Mouse (Mus musculus) right cerebral cortex, postnatal 25 days (tissue): ENCODE results near the gene Bcl11a.

Experiments
- DNase-seq: peaks from one replicate; pipeline ENCODE4 v3.0.0; 2022

The Bcl11a gene

DNA sequence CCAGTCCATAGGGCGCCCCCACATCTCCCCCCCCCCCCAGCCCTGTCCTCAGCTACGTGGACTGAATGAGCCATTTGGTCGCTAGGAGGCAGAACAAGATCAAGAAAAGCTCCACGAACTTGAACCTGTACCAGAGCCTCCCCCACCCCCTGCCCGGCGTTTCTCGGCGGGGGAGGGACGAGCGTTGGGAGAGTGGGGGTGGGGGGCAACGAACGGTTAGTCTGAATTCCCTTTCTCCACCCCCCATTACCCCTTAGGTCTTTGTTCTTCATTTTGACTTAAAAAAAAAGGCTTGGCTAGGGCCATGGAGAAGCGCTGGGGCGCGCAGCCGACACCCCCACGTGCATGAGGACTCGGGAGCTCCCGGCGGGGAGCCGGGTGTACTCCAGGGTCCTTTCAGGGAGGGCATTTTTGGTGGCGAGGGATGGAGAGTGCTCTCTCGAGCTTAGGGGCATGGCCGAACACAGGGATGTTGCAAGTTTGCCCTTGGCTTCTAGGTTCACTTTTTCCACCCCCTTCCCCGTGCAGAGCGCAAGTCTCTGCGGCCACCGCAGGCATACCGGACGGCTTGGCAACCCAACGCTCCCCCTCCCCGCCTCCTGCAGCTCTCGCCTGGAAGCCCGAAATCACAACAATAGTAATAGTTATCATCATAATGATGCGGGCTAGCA lies 3.3 kb downstream of the Bcl11a start:
- no peak for DNase-seq

DNA sequence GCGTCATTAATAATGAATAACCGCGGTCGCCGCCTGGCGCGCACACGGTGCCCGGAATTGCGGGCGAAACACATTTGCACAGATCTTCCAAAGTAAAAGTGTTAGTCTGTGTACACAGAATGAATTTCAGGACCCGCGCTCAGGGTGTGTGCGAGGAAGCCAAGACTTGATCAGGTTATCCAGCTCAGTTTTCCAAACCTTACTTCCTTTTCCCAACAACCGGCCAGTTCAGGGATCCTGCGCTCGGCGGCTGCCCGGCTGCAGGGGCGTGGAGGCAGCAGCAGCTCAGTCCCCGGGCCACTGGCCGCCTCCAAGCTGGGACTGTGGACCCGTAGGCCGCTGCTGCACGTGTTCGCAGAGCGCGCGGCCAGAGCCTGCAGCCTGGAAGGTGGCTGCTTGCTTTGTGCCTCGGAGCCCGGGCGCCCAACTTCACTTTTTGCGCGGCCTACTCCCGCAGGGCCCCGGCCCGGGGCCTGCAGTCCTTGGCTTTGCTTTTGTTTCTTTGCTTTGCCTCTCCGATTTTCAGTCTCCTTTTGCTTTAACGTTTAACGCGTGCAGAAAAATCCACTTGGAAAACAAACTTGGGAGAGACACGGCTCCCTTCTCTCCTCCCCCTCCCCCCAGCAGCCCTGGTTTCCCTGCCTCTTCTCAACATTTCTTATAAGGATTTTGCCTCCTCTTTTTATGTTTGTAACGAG lies 4.0 kb downstream of the Bcl11a start:
- DNase-seq, result no peak

DNA sequence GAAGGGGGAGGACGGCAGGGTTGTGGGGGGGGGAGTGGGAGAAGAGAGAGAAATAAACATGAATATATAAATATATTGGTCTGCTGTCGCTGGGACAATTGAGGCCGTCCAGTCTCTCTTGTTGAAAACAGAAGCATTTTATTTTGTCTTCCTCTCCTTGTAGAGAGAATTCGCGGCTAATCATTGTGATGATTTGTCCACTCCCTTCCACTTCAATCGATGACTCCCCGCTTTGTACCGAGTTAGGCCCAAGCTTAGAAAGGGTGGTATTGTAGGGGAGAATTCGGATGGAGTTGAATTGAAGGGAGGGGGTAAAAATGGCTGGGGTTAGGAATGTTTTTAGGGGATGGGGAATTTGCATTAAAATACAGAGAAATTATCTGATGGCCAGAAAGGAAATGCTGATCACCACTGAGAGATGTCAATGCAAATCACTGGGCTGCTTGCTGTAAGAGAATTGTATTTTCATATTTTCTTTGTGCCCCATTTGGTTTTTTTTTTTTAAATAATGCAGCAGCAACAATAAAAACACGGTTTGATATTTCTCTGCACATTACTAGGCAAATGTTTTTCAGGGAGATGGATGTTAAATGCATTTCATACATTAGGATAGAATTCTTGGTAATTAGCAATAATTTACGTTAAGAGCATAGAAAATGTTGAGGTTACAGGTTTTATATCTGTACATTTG lies 4.7 kb downstream of the Bcl11a start:
- DNase-seq, result no peak

DNA sequence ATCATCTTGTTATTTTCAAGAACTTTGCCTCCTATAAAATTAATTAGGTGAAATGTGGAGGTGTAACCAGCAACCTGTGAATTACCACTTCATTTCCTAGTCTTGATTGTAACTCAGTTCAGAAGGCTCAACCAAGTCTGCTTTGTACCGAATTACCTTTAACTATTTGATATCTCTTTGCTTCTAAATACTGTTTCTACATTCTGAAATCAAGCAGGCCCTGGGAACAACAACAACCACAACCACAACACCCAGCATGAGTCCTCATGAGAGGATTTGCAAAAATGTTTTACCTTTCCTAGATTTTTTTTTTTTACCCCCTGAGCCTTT lies 5.2 kb downstream of the Bcl11a start:
- DNase-seq, result no peak

DNA sequence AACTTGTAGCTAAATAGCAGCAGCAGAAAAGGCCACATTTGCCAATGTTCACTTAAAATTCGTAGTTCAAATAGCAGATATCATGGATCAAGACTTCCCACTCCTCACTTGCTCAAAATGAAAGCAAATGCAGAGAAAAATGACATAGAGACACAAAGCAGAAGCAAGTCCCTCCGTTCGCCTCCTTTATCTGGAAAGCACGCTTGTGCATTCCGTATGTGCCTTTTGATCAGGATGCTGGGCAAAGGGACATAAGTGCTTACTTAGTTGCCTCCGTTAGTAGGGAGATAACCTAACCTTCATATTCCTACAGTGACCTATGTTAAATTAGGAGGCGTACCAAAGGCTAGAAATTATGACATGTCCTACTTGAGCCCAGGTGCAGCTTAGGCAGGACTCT lies 5.6 kb downstream of the Bcl11a start:
- DNase-seq, result no peak

DNA sequence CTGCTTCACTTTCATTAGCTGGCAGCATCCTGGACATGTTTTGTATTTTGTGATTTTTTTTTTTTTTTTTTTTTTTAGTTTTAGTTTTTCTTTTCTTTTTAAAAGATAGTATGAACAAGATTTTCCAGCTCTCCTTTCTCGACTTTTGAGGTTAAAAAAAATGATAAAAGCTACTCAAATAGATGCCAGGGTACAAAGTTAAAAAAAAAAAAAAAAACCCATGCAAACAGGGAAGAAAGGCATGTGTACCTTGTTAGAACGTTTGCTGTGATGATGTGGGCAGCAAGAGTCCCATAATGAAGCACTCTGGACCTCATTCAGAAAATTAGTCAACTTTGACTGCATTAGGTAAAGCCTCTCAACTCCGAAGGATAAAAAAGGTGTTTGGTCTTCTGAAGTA lies 6.2 kb downstream of the Bcl11a start:
- DNase-seq, result no peak

DNA sequence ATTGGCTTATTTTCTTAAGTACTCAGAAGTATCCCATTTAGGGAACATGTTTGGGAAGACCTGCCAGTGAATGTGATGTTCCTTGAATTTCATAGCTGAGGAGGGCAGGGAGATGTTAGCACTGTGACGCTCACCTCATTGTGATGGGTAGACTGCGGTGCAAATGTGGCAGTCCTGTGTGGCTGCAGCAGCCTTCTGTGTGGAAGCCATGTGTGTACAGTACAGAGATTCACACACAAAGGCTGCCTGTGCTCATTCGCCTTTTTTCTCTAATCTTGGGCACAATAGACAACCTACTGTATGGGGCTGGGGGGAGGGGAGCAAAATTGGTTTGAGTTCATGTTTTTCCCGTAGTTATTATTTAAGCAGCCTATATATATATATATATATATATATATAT lies 6.7 kb downstream of the Bcl11a start:
- DNase-seq, result no peak

DNA sequence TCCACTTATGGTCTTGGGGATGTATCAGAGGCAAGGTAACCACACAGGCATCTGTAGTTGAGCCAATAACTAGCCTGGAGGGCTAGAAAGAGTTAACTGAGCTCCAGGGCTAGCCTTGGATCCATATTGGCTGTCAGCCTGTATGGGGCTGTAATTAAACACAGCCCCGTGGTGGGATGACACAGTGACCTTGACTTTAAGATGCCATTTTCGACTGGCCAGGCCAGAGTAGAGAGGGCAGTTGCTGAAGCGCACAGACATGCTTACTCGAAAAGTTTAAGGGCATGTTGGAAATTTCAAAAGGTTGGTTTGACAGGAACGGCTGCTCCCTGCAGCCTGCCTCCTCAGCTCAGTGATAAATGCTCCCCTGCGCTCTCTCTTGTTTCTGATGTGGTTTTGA lies 8.1 kb downstream of the Bcl11a start:
- no peak for DNase-seq

DNA sequence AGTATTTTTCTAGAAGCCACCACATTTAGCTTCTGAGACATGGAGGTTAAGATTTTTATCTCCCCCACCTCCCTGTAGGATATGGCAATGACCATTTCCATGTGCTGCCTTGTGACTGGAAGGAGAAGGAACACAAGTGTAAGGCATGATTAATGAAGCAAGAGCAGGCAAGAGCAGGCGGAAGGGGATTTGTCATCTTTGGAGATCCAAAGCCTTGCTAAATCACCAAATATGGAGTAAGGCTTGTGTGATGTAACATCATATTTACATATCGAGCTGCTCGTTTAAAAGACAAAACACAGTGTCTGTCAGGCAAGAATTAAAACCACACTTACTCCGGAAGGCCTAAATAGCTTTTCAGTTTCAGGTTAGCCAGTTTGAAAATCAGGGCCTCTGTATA lies 9.2 kb downstream of the Bcl11a start:
- no peak for DNase-seq

DNA sequence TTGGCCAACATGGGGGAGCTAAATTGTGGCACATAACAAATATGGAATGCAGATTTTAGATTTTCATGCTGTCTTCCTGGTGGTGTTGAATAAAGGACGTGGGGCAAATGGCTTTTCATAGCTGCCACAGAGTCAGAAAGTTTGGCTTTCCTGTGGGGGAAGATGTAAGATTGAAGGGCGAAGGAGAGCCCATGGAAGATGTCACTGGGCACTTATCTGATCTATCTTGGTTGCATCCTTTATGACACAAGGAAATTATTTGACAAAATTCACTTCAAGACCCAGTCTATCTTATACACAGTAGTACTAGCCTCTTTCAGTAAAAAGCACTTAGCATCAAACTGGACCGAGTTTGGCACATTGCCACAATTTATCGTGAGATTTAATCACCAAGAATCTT lies 12.6 kb downstream of the Bcl11a start:
- no peak for DNase-seq

DNA sequence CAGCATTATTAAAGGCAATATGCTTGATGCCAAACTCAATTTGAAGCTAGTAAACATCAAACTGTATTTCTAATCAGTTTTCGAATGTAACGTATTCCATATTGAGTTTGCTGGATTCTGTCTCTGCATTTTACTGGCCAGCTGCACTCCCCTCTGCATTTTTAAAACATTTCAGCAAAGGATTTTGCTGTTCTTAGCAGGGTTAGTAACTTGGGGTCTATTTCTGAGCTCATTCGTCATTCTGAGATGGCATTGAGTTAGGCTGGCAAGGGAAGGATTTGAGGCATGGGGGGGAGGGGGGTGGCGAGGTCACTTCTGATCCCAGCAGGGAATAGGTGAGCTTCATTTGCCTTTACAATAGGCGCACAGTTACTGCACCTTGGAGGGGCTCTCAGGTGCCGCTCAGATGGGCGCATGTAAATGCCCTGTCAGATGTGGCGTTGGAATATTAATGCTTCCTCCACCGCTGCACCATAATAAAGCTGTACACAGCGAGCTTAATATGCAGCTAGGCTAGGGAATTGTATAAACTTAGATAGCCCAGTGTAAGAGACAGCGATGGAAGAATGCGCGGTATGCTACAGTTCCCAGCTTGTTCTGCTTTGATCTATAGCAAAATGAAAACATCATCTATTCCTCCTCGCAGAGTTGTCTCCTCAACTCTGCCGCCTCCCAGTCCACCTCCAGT lies 13.7 kb downstream of the Bcl11a start:
- DNase-seq, result no peak

DNA sequence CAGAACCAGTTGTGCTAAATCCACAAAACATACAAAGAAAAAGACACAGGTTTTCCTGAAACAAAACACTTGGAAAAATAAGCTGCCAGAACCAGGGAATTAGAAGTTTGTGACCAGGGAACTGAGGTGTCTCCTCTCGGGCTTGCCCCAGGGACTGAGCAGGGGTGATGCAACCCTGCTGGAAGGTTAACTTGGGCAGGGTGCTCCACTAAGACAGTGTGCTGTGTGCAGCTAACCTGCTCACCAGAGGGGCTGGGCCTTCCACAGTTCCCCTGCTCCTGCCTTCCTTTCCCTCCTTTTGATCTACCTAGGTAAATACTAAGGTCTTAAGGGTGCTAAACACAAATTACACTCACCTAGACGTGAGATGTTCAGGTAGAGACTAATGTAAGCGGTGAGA lies 14.8 kb downstream of the Bcl11a start:
- no peak for DNase-seq

DNA sequence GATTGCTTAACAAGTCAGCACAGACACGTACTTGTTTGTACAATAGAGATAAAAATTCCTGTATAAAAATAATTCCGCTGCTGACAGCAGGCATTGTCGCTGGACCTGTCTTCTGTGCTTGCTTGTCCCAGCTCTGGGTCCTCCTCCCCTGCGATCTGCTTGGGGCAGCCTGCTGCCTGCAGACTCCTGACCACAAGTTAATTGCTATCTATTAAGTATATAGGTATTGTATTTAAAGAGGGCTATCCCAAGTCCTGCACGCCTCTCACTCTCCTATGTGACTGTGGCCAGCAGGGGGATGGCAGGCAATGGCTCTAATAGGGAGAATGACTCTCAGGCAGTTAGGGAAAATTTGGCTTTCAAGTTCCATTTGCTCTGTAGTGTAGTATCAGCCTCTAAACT lies 16.2 kb downstream of the Bcl11a start:
- no peak for DNase-seq

DNA sequence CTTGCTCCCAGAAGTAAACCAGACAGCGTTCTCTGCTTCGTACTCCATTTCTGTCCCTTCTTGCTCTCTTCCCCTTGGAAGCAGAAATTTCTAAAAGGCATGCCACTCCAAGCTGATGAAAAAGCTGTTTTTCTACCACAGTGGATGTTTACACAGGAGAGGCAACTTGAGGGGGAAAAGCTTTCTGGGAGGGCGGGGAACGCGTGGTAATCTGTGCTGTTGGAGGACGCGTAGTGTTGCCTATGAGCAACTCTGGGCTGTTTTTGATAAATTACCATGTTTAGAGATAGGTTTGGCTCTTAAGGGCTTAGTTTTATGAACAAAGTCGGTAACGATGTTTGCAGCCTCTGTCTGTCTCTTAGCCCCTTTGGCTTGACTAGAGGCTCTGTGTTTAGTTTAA lies 17.4 kb downstream of the Bcl11a start:
- DNase-seq, result no peak

DNA sequence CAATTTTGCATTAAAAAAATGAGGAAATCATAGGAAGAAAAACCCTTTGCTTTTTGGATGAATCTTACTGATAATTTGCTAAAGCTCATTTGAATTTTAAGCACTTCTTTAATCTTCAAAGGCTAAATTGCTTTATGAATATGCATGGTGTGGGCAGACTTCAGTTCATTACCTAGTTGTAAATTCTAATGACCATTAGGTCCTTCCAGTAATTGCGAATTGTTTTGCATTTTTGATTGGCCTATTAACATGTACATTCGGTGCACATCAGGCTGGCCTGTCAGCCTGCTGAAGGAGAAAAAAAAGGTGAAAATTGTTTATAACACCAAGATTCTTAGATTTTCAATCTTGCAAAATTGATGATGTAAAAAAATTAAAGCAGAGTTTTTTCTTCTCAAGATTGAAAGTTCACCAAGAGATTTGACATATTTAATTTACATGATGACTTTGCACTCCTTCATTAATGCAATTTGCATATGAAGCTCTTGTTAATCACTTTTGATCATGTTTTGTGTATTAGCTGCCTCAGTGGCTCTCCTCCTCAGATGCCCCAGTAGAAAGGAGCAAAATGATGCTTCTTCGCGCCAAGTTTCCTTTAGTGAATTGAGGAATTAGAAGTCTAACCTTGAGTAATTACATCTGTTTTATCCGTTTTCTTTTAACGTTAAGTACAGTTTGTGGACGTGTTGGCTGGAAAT lies 17.9 kb downstream of the Bcl11a start:
- no peak for DNase-seq

DNA sequence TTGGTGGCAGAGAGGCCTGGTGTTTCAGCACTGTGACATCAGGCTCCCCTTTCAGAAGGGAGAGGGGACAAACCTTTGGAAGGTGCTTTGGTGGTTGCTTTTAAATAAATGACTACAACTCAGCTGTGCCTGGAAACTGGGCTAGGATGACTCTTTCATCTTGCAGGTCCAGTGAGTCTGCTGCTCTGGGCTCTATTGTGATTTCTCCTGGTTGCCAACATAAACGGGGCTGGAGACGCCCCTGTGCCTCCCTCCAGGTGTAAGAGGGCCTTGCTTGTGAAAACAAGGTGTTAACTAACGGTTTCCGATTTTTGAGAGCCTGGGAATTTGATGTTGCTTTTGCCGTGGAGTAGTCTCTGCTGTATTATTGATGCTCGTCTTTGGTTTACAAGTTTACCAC lies 18.6 kb downstream of the Bcl11a start:
- no peak for DNase-seq

DNA sequence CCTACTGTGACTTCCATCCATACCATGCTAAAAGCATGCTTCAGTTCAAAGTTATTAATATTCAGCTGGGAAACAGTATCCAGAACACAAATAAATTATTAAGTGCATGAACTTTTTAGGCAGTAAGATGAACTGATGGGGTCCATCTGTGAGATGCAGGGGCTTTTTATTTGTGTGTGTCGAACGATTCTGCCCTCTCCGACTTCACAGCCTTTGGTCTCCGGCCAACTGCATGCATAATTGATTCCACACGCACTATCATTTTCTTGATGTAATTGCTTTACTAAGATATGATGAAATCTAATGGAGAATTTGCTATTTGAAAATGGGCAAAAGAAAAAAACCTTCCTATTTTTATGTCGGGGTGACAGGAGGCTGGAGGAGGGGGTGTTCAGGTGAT lies 19.2 kb downstream of the Bcl11a start:
- DNase-seq, result no peak

DNA sequence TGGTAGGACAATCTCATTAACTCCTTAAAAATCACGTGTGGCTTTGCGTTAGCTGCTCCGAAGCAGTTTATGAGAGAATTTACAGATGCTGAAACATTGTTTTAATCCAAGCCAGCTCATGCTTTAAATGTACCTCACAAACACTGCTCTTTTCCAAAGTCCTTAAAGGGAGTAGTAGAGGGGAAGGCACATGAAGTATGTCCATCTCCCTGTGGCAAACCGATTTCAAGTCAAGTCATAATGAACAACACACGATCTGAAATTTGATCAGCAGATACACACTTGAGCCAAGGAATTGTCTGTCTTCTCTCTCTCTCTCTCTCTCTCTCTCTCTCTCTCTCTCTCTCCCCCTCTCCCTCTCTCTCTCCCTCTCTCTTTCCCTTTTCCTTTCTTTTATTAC lies 20.2 kb downstream of the Bcl11a start:
- DNase-seq, result no peak

DNA sequence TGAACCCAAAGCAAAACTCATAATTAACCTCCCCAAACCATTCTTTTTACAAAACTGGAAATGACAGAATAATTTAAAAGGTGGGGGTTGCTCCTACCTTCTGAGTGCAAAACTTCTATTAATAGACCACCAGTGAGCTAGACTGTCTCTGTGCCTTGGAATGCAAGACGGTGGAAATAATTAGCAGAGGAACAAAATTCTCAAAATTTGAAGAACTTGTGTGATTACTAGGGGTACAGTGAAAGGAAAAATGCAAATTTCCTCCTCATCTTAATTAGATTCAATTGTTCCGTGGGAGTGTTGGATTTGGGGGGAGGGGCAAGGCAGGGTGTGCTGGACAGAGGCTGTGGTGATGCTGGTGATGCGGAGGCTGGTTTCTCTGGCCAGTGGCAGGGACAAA lies 20.8 kb downstream of the Bcl11a start:
- no peak for DNase-seq

DNA sequence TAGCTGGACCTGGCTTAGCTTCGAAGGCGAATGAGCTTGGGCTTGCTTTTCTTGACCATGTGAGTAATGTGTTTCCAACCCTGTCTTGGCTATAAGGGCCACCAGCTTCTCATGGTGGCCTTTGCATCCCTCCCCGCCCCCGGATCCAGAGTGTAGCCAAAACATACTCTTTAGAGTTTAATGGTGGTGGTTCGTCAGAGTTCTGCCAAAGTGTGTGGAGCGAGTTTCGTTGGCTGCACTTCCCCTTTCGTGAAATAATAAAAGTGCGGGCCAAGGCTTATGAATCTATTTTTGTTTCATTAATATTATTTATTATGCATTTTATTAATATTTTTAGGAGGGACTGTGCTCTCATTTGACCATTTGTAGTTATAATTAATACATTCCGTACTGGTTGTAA lies 21.4 kb downstream of the Bcl11a start:
- DNase-seq, result no peak

DNA sequence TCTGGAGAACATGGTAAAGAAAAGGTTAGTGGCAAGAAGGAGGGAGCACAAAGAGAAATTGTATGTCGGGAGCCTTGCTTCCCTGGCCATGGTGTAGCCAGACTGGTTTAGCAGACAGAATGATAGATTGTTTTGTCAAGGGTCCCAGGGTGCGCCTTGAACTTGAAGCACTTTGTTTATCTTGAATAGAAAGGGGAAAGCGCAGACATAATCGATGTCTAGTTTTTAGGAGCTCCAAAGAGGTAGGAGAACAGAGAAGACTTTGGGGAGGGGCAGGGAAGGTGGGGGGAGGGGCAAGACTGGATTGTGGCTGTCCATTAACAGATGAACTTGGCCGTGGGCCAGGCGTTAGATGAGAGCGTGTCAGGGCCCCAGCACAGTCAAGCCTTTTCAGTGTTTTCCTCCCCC lies 22.0 kb downstream of the Bcl11a start:
- no peak for DNase-seq

DNA sequence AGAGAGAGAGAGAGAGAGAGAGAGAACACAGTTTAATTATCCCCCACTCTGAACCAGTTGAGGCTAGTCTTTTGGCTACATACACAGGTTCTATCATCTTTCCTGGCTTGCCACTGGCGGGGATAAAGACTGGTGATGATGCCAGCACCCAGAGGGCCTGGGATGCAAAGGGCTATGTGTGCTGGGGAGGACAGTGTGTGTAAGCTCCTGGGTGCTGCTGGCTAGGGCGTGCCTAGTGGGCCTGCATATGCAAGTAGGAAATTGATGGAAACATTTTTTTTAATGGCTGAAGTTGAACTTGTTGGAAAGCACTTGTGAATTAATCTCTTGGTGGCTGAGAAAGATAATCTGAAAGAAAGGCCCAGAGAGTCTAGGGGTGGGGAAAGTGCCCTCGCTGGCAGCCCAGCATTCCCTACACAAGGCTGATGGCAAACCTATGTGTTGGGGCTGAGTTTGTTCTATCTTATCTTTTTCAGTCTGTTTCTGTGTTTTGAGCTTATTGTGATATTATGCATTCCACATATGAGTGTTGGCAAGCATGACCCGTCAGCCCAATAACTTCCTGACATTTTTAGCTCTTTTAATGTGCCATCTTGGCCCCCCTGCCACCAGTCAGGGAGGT lies 22.7 kb downstream of the Bcl11a start:
- DNase-seq, result no peak

DNA sequence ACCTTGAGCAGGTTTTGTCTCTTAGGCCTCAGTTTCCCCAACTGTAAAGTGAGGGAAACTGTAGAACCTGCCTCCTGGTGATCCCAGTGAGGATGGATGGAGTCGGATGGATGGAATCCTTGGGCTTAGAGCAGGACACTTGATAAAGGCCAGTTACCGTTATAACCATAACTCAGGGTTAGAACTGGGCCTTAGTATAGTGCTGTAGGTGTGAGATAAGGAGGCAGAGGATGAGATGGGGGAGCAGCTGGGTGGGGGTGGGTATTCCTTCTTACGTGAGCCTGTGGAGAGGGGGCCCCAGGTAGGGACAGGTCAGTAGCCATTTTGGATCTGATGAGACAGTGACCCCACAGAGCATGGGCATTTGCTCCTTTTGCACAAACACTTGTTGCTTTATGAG lies 23.8 kb downstream of the Bcl11a start:
- DNase-seq, result no peak
